9 mouse cellular contexts compared by ENCODE assay signal in genomic region chr5:30111126-30111525, GRCm38 (mm10). TPM values are rescaled to one million over a fixed set of nuclear protein-coding genes. Genes with fewer than 3 reads are reported as not detected.
A peak's percentile ranks its signal among the peaks of the same experiment; 100 is the strongest.
DNase-seq lines count a peak whose midpoint lies in the region; ATAC-seq and TF ChIP-seq lines count a peak whose summit lies in the region.
"Had no signal": no experiment of that assay in that cellular context is flagged by ENCODE, and none has a peak within 500 bp of the region (broad histone marks: within the 10 kb centered on the region; RNA-seq: fewer than 3 reads in every experiment).

No protein-coding gene starts in this region.

- intact Hi-C loops in left cerebral cortex, adult 2 months (cut with DNase I), result loop anchor here (5.0 kb wide), 1 partner anchor 284 kb away; no protein-coding TSS in a partner anchor
- intact Hi-C loops in left cerebral cortex, postnatal 25 days (cut with DNase I), result no loop called here

- WGBS in heart, embryonic 10.5 days, result under 1% methylated on average over 18 of the region's 18 CpGs
- WGBS in midbrain, embryonic 16.5 days, result 5% methylated on average over 18 of the region's 18 CpGs

- no peaks in the 10 kb centered on the region for H3K9me3 ChIP-seq in heart, embryonic 10.5 days
- no peaks in the 10 kb centered on the region for H3K9me3 ChIP-seq in midbrain, embryonic 16.5 days (replicated peaks; ENCODE audit: control insufficient read depth, low read length, poor library complexity, severe bottlenecking)

- H3K4me3 ChIP-seq in left cerebral cortex, adult 2 months, result no peak overlapping the region
- peak overlapping the region; percentile 51 for H3K4me3 ChIP-seq in heart, embryonic 10.5 days
- H3K4me3 ChIP-seq in midbrain, embryonic 16.5 days (ENCODE audit: low read depth, low read length), result peak overlapping the region; percentile 18

- peaks cover 99% of the 10 kb centered on the region for H3K27me3 ChIP-seq in heart, embryonic 10.5 days (ENCODE audit: insufficient read depth, poor library complexity, severe bottlenecking)
- no peaks in the 10 kb centered on the region for H3K27me3 ChIP-seq in midbrain, embryonic 16.5 days (ENCODE audit: control insufficient read depth, insufficient read depth, low read depth, low read length)

- H3K4me1 ChIP-seq in heart, embryonic 10.5 days, result peaks cover 49% of the 10 kb centered on the region
- peaks cover 35% of the 10 kb centered on the region for H3K4me1 ChIP-seq in midbrain, embryonic 16.5 days (ENCODE audit: control insufficient read depth, insufficient read depth, low read length)

- H3K4me2 ChIP-seq in midbrain, embryonic 16.5 days (ENCODE audit: low read length), result peak overlapping the region; percentile 49

- peak; percentile 23 for ATAC-seq in midbrain, embryonic 16.5 days
- ATAC-seq in monocyte, adult 5-6 weeks (replicated peaks; ENCODE audit: insufficient number of reproducible peaks, low FRiP score, low TSS enrichment, poor library complexity, severe bottlenecking), result no peak
- no peak for ATAC-seq in frontal cortex, adult (ENCODE audit: low TSS enrichment)

- DNase-seq in left cerebral cortex, adult 2 months (ENCODE audit: extremely low spot score in 1 of 2, low spot score in 2 of 2), result peak in 1 of 2 experiments; percentile 38
- no peak for DNase-seq in left cerebral cortex, postnatal 25 days (ENCODE audit: low spot score in 2 of 2)
- DNase-seq in embryo, embryonic 10.5 days (ENCODE audit: low spot score), result peak; percentile 87
- DNase-seq in heart, embryonic 10.5 days (ENCODE audit: low spot score), result peak; percentile 87
- DNase-seq in kidney, postnatal 4 days, result peak; percentile 78 to 84

- TF ChIP-seq CTCF in left cerebral cortex, adult 2 months (IDR thresholded peaks at IDR 0.05), result peak; percentile 29

- no peak overlapping the region for H3K27ac ChIP-seq in left cerebral cortex, adult 2 months
- H3K27ac ChIP-seq in heart, embryonic 10.5 days, result peak overlapping the region; percentile 47; the same call in 1 of the 2 replicates
- H3K27ac ChIP-seq in midbrain, embryonic 16.5 days (ENCODE audit: low read length), result peak overlapping the region; percentile 58

- no peaks in the 10 kb centered on the region for H3K36me3 ChIP-seq in heart, embryonic 10.5 days
- no peaks in the 10 kb centered on the region for H3K36me3 ChIP-seq in midbrain, embryonic 16.5 days (ENCODE audit: control insufficient read depth, insufficient read depth, low read length)

- no peak overlapping the region for H3K9ac ChIP-seq in midbrain, embryonic 16.5 days (ENCODE audit: low read depth, low read length)

RNA-seq across cellular contexts. Expression of gene 3110082J24Rik, which starts 5.2 kb away (rescaled TPM):
- 1 to 10 TPM; 1.4 to 3.0 TPM for total RNA-seq in left cerebral cortex, adult 2 months (2021)
- 1 to 10 TPM; 2.0 TPM for total RNA-seq in left cerebral cortex, postnatal 25 days (2021)
- 0.18 TPM in 1 of 2 replicates, not detected in the other for polyA plus RNA-seq in heart, embryonic 10.5 days (2016; fragmentation: Nextera tagmentation; extraction: Ambion mirVana)
- 2.6 and 3.7 TPM in 2 replicates for polyA plus RNA-seq in midbrain, embryonic 16.5 days (2015; fragmentation: Nextera tagmentation; extraction: Ambion mirVana)
- not detected in 3 replicates for total RNA-seq in monocyte, adult 5-6 weeks (2017)
- total RNA-seq: hematopoietic stem cell, adult 5-6 weeks had no signal

RNA-seq across cellular contexts. Expression of gene Garem2, which starts 6.2 kb away (rescaled TPM):
- 10 to 100 TPM; 11.0 to 11.1 TPM for total RNA-seq in left cerebral cortex, adult 2 months (2021)
- total RNA-seq in left cerebral cortex, postnatal 25 days (2021), result 10 to 100 TPM; 10.1 to 13.1 TPM
- 0.27 and 0.39 TPM in 2 replicates for polyA plus RNA-seq in heart, embryonic 10.5 days (2016; fragmentation: Nextera tagmentation; extraction: Ambion mirVana)
- polyA plus RNA-seq in midbrain, embryonic 16.5 days (2015; fragmentation: Nextera tagmentation; extraction: Ambion mirVana), result 6.9 and 8.1 TPM in 2 replicates
- not detected in 3 replicates for total RNA-seq in monocyte, adult 5-6 weeks (2017)
- total RNA-seq: hematopoietic stem cell, adult 5-6 weeks had no signal

RNA-seq across cellular contexts. Expression of gene Tyms, which starts 37.7 kb away (rescaled TPM):
- 1 to 10 TPM; 3.0 to 3.9 TPM for total RNA-seq in left cerebral cortex, adult 2 months (2021)
- total RNA-seq in left cerebral cortex, postnatal 25 days (2021), result 1 to 10 TPM; 3.5 to 5.3 TPM
- 184 and 286 TPM in 2 replicates for polyA plus RNA-seq in heart, embryonic 10.5 days (2016; fragmentation: Nextera tagmentation; extraction: Ambion mirVana)
- 33.3 and 38.7 TPM in 2 replicates for polyA plus RNA-seq in midbrain, embryonic 16.5 days (2015; fragmentation: Nextera tagmentation; extraction: Ambion mirVana)
- 4.6 to 6.0 TPM (median 5.5 TPM) in 3 replicates for total RNA-seq in monocyte, adult 5-6 weeks (2017)

RNA-seq across cellular contexts. Expression of gene Hadha, which starts 43.8 kb away (rescaled TPM):
- total RNA-seq in left cerebral cortex, adult 2 months (2021), result 10 to 100 TPM; 64.3 to 68.3 TPM
- 10 to 100 TPM; 61.0 to 71.5 TPM for total RNA-seq in left cerebral cortex, postnatal 25 days (2021)
- 136 and 210 TPM in 2 replicates for polyA plus RNA-seq in heart, embryonic 10.5 days (2016; fragmentation: Nextera tagmentation; extraction: Ambion mirVana)
- 61.6 and 62.3 TPM in 2 replicates for polyA plus RNA-seq in midbrain, embryonic 16.5 days (2015; fragmentation: Nextera tagmentation; extraction: Ambion mirVana)
- 103 to 133 TPM (median 113 TPM) in 3 replicates for total RNA-seq in monocyte, adult 5-6 weeks (2017)

RNA-seq across cellular contexts. Expression of gene Hadhb, which starts 43.9 kb away (rescaled TPM):
- 10 to 100 TPM; 83.5 to 88.4 TPM for total RNA-seq in left cerebral cortex, adult 2 months (2021)
- total RNA-seq in left cerebral cortex, postnatal 25 days (2021), result 10 to 100 TPM; 86.9 to 91.2 TPM
- polyA plus RNA-seq in heart, embryonic 10.5 days (2016; fragmentation: Nextera tagmentation; extraction: Ambion mirVana), result 207 and 288 TPM in 2 replicates
- 52.1 and 53.6 TPM in 2 replicates for polyA plus RNA-seq in midbrain, embryonic 16.5 days (2015; fragmentation: Nextera tagmentation; extraction: Ambion mirVana)
- total RNA-seq in monocyte, adult 5-6 weeks (2017), result 86.5 to 145 TPM (median 87.3 TPM) in 3 replicates

Comparison
In these comparisons a context has a peak if more than half of its experiments do, and no peak if none do; other contexts are left out.
1. DNase-seq: peak in embryo, embryonic 10.5 days (single experiment), heart, embryonic 10.5 days (single experiment) and kidney, postnatal 4 days (2 of 2); none in left cerebral cortex, postnatal 25 days (0 of 2).
2. RNA of gene Garem2, which starts 6.2 kb away (total RNA-seq): 10.1 to 13.1 TPM in left cerebral cortex, postnatal 25 days and 11.0 to 11.1 TPM in left cerebral cortex, adult 2 months; not detected in monocyte, adult 5-6 weeks; every median in the first group is over 10 times any median in the second.